Mouse (Mus musculus) CH12.LX (cell line): Measurements from ENCODE around the gene Mrpl51. TPM values are rescaled to one million over a fixed set of nuclear protein-coding genes. Genes with fewer than 3 reads are reported as not detected.

Source experiments
- DNase-seq: peaks from one replicate; pipeline ENCODE4 v3.0.0-alpha.2; 2013; ENCODE audit errors: extremely low read depth
- H3K27ac ChIP-seq: 2 replicates; pipeline ENCODE4 v1.5.1; 2012; ENCODE audit warnings: low read depth, mild to moderate bottlenecking, control low read depth, moderate library complexity; ENCODE audit not compliant: insufficient read depth
- H3K27me3 ChIP-seq: replicated peaks from 2 replicates; pipeline ENCODE3; 2012; ENCODE audit warnings: inconsistent platforms
- H3K36me3 ChIP-seq, 2 experiments: replicated peaks in 1 of 2; 2 replicates each; pipeline versions ENCODE3 to v1.6.1; 2012; ENCODE audit warnings: inconsistent platforms in 1 of 2, low read length in 1 of 2, mild to moderate bottlenecking in 1 of 2, mixed read lengths in 1 of 2, moderate library complexity in 1 of 2; ENCODE audit not compliant: control insufficient read depth in 1 of 2, insufficient read depth in 1 of 2
- H3K4me1 ChIP-seq, 2 experiments: 2 replicates each; pipeline ENCODE4 v1.6.1; 2012; ENCODE audit warnings: inconsistent platforms in 1 of 2, moderate library complexity in 1 of 2; ENCODE audit not compliant: insufficient read depth in 2 of 2, control insufficient read depth in 1 of 2
- H3K4me2 ChIP-seq: 2 replicates; pipeline ENCODE4 v1.6.1; 2012; ENCODE audit warnings: low read depth, mild to moderate bottlenecking, control low read depth; ENCODE audit not compliant: poor library complexity, insufficient read depth, severe bottlenecking
- H3K4me3 ChIP-seq, 3 experiments: fragments of 150-350 bp in 1 of 3; sonication (generic) in 1 of 3; replicated peaks in 1 of 3; 2 replicates each; pipeline versions ENCODE3 to v1.5.1; 2011 to 2012; ENCODE audit warnings: low read depth in 2 of 3, low read length in 2 of 3, mild to moderate bottlenecking in 2 of 3, moderate library complexity in 2 of 3, control low read depth in 1 of 3, improper control_type of control experiment in 1 of 3, inconsistent platforms in 1 of 3, mixed read lengths in 1 of 3; ENCODE audit not compliant: poor library complexity in 1 of 3
- H3K79me2 ChIP-seq: replicated peaks from 2 replicates; pipeline ENCODE4 v1.6.1; 2012; ENCODE audit warnings: mild to moderate bottlenecking, moderate library complexity; ENCODE audit not compliant: control insufficient read depth, poor library complexity, insufficient read depth, severe bottlenecking; ENCODE audit errors: extremely low read depth
- H3K9ac ChIP-seq: 2 replicates; pipeline ENCODE4 v1.6.1; 2012; ENCODE audit warnings: low read depth, mild to moderate bottlenecking, control low read depth, moderate library complexity; ENCODE audit not compliant: insufficient read depth
- H3K9me3 ChIP-seq: replicated peaks from 2 replicates; pipeline ENCODE3; 2012; ENCODE audit warnings: low read length, inconsistent platforms, mixed read lengths
- CHD1 ChIP-seq: IDR thresholded peaks from 2 replicates; pipeline ENCODE4 v1.6.1; 2012; ENCODE audit warnings: low read depth, low read length, improper control_type of control experiment, inconsistent platforms
- CHD2 ChIP-seq: IDR thresholded peaks from 2 replicates; pipeline ENCODE4 v1.6.1; 2011; ENCODE audit warnings: low read length, improper control_type of control experiment
- ELF1 ChIP-seq: IDR thresholded peaks from 2 replicates; pipeline ENCODE4 v1.6.1; 2014; ENCODE audit warnings: low read depth, mild to moderate bottlenecking, inconsistent platforms, low read length, improper control_type of control experiment
- EP300 ChIP-seq: IDR thresholded peaks from 2 replicates; pipeline ENCODE4 v1.6.1; 2011; ENCODE audit warnings: low read length, improper control_type of control experiment
- ETS1 ChIP-seq: conservative IDR thresholded peaks from 2 replicates; pipeline ENCODE4 v1.6.1; 2012; ENCODE audit warnings: low read depth, mild to moderate bottlenecking, inconsistent platforms, low read length, improper control_type of control experiment, moderate library complexity
- HCFC1 ChIP-seq: IDR thresholded peaks from 2 replicates; pipeline ENCODE4 v1.6.1; 2012; ENCODE audit warnings: low read depth, mild to moderate bottlenecking, inconsistent platforms, low read length, improper control_type of control experiment
- IRF4 ChIP-seq: IDR thresholded peaks from 2 replicates; pipeline ENCODE4 v1.6.1; 2014; ENCODE audit warnings: low read depth, mild to moderate bottlenecking, inconsistent platforms, low read length, improper control_type of control experiment
- JUN ChIP-seq: IDR thresholded peaks from 2 replicates; pipeline ENCODE4 v1.6.1; 2011; ENCODE audit warnings: low read depth, mild to moderate bottlenecking, low read length, improper control_type of control experiment, moderate library complexity; ENCODE audit not compliant: insufficient read depth
- JUND ChIP-seq: conservative IDR thresholded peaks from 2 replicates; pipeline ENCODE4 v1.6.1; 2011; ENCODE audit warnings: low read depth, low read length, improper control_type of control experiment
- KAT2A ChIP-seq: IDR thresholded peaks from 2 replicates; pipeline ENCODE4 v1.6.1; 2012; ENCODE audit warnings: low read length, improper control_type of control experiment, inconsistent platforms; ENCODE audit not compliant: insufficient replicate concordance
- MAX ChIP-seq: IDR thresholded peaks from 2 replicates; pipeline ENCODE4 v1.6.1; 2011; ENCODE audit warnings: low read length, improper control_type of control experiment
- MAZ ChIP-seq: IDR thresholded peaks from 2 replicates; pipeline ENCODE4 v1.6.1; 2012; ENCODE audit warnings: low read depth, mild to moderate bottlenecking, inconsistent platforms, low read length, improper control_type of control experiment, moderate library complexity
- MEF2A ChIP-seq: IDR thresholded peaks from 2 replicates; pipeline ENCODE4 v1.6.1; 2014; ENCODE audit warnings: low read depth, mild to moderate bottlenecking, inconsistent platforms, low read length, improper control_type of control experiment, borderline replicate concordance
- POLR2A ChIP-seq: IDR thresholded peaks from 2 replicates; pipeline ENCODE4 v1.6.1; 2011; ENCODE audit warnings: low read depth, mild to moderate bottlenecking, improper control_type of control experiment, low read length
- RCOR1 ChIP-seq: conservative IDR thresholded peaks from 2 replicates; pipeline ENCODE4 v1.6.1; 2012; ENCODE audit warnings: low read depth, mild to moderate bottlenecking, inconsistent platforms, low read length, improper control_type of control experiment
- SIN3A ChIP-seq: IDR thresholded peaks from 2 replicates; pipeline ENCODE4 v1.6.1; 2012; ENCODE audit warnings: low read length, improper control_type of control experiment, inconsistent platforms
- TBP ChIP-seq: conservative IDR thresholded peaks from 2 replicates; pipeline ENCODE4 v1.6.1; 2011; ENCODE audit warnings: low read depth, low read length, improper control_type of control experiment
- TCF12 ChIP-seq: IDR thresholded peaks from 2 replicates; pipeline ENCODE4 v1.6.1; 2014; ENCODE audit warnings: low read depth, mild to moderate bottlenecking, inconsistent platforms, low read length, improper control_type of control experiment
- USF1 ChIP-seq: IDR thresholded peaks from 2 replicates; pipeline ENCODE4 v1.6.1; 2014; ENCODE audit warnings: low read depth, mild to moderate bottlenecking, inconsistent platforms, low read length, improper control_type of control experiment
- USF2 ChIP-seq: conservative IDR thresholded peaks from 2 replicates; pipeline ENCODE4 v1.6.1; 2011; ENCODE audit warnings: low read depth, low read length, improper control_type of control experiment
- ZMIZ1 ChIP-seq: IDR thresholded peaks from 2 replicates; pipeline ENCODE4 v1.6.1; 2012; ENCODE audit warnings: low read depth, mild to moderate bottlenecking, inconsistent platforms, low read length, improper control_type of control experiment
- ZNF384 ChIP-seq: IDR thresholded peaks from 2 replicates; pipeline ENCODE4 v1.6.1; 2012; ENCODE audit warnings: low read depth, low read length, improper control_type of control experiment, inconsistent platforms
- dilution Hi-C: fragments of 300-500 bp; cut with MboI; formaldehyde crosslinking; loops from 2 replicates; pipeline ENCODE4 v1.14.3; 2020; ENCODE audit warnings: low sequenced_read_pairs; ENCODE audit not compliant: extremely low pct_unique_long_range_greater_than_20kb, extremely low pct_ligation_motif_present
- in situ Hi-C: fragments of 300-500 bp; cut with MboI; formaldehyde crosslinking; loops from 3 replicates; pipeline ENCODE4 v1.14.3; 2019; ENCODE audit warnings: low sequenced_read_pairs, low pct_ligation_motif_present, low pct_unique_long_range_greater_than_20kb, mixed read lengths
- polyA plus RNA-seq: library from polyadenylated mRNA; unstranded; fragments of >175 nt; gene quantifications from 2 replicates; pipeline ENCODE4 v1.2.1, GENCODE M21; 2012; ENCODE audit warnings: low read depth; ENCODE audit not compliant: insufficient read length
- total RNA-seq, 2 experiments: library from RNA; depleted of rRNA; stranded (reverse); fragments of 300-350 nt in 1 of 2; fragments of >200 nt in 1 of 2; gene quantifications; 2 replicates each; pipeline ENCODE4 v1.2.3; 2012 to 2014

Mrpl51 gene
- total and polyA plus RNA-seq, 3 experiments = 120 to 184 (median 161) TPM

DNA sequence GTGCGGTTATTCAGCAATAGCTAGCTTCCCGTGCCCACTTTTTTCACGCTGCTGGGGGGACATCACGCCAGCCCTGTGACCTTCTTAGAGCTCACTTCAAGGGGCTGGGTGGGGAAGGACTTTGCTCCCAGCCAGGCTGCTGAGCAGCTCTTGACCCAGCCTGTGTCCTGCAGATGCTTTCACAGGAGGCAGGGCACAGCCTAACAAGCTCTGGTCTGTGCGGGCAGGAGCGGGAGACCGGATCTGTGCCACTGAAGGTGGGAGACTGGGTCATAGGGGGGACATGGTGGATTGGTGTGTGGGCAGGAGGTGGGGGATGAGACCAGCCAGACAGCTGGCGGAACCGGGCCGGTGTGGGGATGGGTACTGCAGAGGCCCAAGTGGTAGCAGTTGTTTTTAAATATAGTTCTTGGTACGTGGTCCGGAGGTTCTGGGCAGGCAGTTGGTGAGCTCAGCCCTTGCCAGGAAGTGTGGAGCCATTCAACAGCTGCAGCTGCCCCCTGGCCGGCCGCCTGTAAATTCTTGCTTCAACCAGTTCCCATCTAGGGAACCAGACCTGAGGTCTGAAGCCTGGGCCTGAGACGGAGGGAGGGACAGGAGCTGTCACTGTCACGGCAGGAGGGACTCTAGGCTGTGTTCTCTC, 42.6 kb upstream of the Mrpl51 start:
- H3K9ac ChIP-seq = no peak overlapping the region
- in situ Hi-C loops = no loop called here
- H3K27ac ChIP-seq = no peak overlapping the region
- TF ChIP-seq ZMIZ1 (no peak), KAT2A (no peak), SIN3A (no peak), MEF2A (no peak), CHD2 (no peak), EP300 (no peak), TCF12 (no peak), MAZ (no peak), IRF4 (no peak), TBP (no peak), USF1 (no peak), JUND (no peak), POLR2A (no peak), ZNF384 (no peak), RCOR1 (no peak)
- no peak overlapping the region for H3K4me3 ChIP-seq
- peaks cover 42 to 74% of the 10 kb centered on the region in 2 experiments for H3K36me3 ChIP-seq
- dilution Hi-C loops = no loop called here
- H3K4me2 ChIP-seq = no peak overlapping the region
- H3K9me3 ChIP-seq = no peaks in the 10 kb centered on the region
- H3K79me2 ChIP-seq = peaks cover 18% of the 10 kb centered on the region
- no peak for DNase-seq
- no peaks in the 10 kb centered on the region for H3K27me3 ChIP-seq
- peaks cover 9 to 38% of the 10 kb centered on the region in 2 experiments for H3K4me1 ChIP-seq

- Histone ChIP-seq H3K4me3 (no peak overlapping the region), H3K36me3 (peaks cover 40 to 71% of the 10 kb centered on the region in 2 experiments), H3K4me1 (peaks cover 9 to 32% of the 10 kb centered on the region in 2 experiments), H3K27ac (no peak overlapping the region), H3K9me3 (no peaks in the 10 kb centered on the region)
- in situ Hi-C loops = no loop called here
- dilution Hi-C loops = no loop called here
- DNase-seq = no peak
- TF ChIP-seq USF1 (no peak), CHD1 (no peak), USF2 (no peak), TCF12 (no peak), HCFC1 (no peak), RCOR1 (no peak), MAX (no peak), ETS1 (no peak), MAZ (no peak), ELF1 (no peak), JUN (no peak)
- TF ChIP-seq, all 38 proteins: peak for 0
- no peaks in the 10 kb centered on the region for H3K27me3 ChIP-seq
- H3K4me2 ChIP-seq = no peak overlapping the region
- no peak overlapping the region for H3K9ac ChIP-seq
- peaks cover 18% of the 10 kb centered on the region for H3K79me2 ChIP-seq
These were observed 42.0 kb upstream of the Mrpl51 start for GRCm38 (mm10) chr6:125149569-125149950.
